Mouse (Mus musculus): ENCODE measurements around the gene Col11a1.

The Col11a1 gene

GRCm38 (mm10) chr3:114029971-114030635 lies at the start of gene Col11a1:
TSS of gene Col11a1 (plus strand) at chr3:114030540.
- no peak for DNase-seq

- DNase-seq: no peak
Measured at GRCm38 (mm10) chr3:113990936-113991335, 39.4 kb upstream of the Col11a1 start.

GRCm38 (mm10) chr3:114030886-114031285 lies 546 bp downstream of the Col11a1 start:
- DNase-seq: no peak

- DNase-seq: no peak
Measured at GRCm38 (mm10) chr3:114031351-114032213, 1.2 kb downstream of the Col11a1 start.

GRCm38 (mm10) chr3:114032333-114032732 lies 2.0 kb downstream of the Col11a1 start:
- DNase-seq: no peak

- DNase-seq: no peak
Measured at GRCm38 (mm10) chr3:114052406-114052805, 22.1 kb downstream of the Col11a1 start.

GRCm38 (mm10) chr3:114053501-114053900 lies 23.2 kb downstream of the Col11a1 start:
- no peak for DNase-seq

- no peak for DNase-seq
Measured at GRCm38 (mm10) chr3:114065123-114065522, 34.8 kb downstream of the Col11a1 start.

GRCm38 (mm10) chr3:114065587-114065986 lies 35.2 kb downstream of the Col11a1 start:
- no peak for DNase-seq

GRCm38 (mm10) chr3:114099335-114099734 lies 69.0 kb downstream of the Col11a1 start:
- DNase-seq: no peak

GRCm38 (mm10) chr3:114107099-114107498 lies 76.8 kb downstream of the Col11a1 start:
- no peak for DNase-seq

- no peak for DNase-seq
Measured at GRCm38 (mm10) chr3:114147140-114147539, 116.8 kb downstream of the Col11a1 start.

GRCm38 (mm10) chr3:114197964-114198750 lies 167.8 kb downstream of the Col11a1 start:
- DNase-seq: no peak

- DNase-seq: no peak
Measured at GRCm38 (mm10) chr3:114212255-114212654, 181.9 kb downstream of the Col11a1 start.

- no peak for DNase-seq
Measured at GRCm38 (mm10) chr3:114216105-114216504, 185.8 kb downstream of the Col11a1 start.

- no peak for DNase-seq
Measured at GRCm38 (mm10) chr3:114229501-114229900, 199.2 kb downstream of the Col11a1 start.

Data from thymus, postnatal 25 days (tissue).